Mouse (Mus musculus): ENCODE results near the gene Top1.

Top1 gene

GRCm38 (mm10) chr2:160645614-160646137, at the start of gene Top1:
Gene Top1 (plus strand): TSS chr2:160645888.
- no peak for TF ChIP-seq GATA4 (IDR thresholded peaks at IDR 0.05; ENCODE audit: insufficient replicate concordance, low read length)

GRCm38 (mm10) chr2:160597582-160598281, 48.0 kb upstream of the Top1 start:
- TF ChIP-seq GATA4 (IDR thresholded peaks at IDR 0.05; ENCODE audit: insufficient replicate concordance, low read length): no peak

- no peak for TF ChIP-seq GATA4 (IDR thresholded peaks at IDR 0.05; ENCODE audit: insufficient replicate concordance, low read length)
Measured at GRCm38 (mm10) chr2:160601805-160602204, 43.9 kb upstream of the Top1 start.

- no peak for TF ChIP-seq GATA4 (IDR thresholded peaks at IDR 0.05; ENCODE audit: insufficient replicate concordance, low read length)
Measured at GRCm38 (mm10) chr2:160603154-160603933, 42.3 kb upstream of the Top1 start.

- TF ChIP-seq GATA4 (IDR thresholded peaks at IDR 0.05; ENCODE audit: insufficient replicate concordance, low read length): no peak
Measured at GRCm38 (mm10) chr2:160610012-160610411, 35.7 kb upstream of the Top1 start.

GRCm38 (mm10) chr2:160613186-160613919, 32.3 kb upstream of the Top1 start:
- TF ChIP-seq GATA4 (IDR thresholded peaks at IDR 0.05; ENCODE audit: insufficient replicate concordance, low read length): no peak

GRCm38 (mm10) chr2:160617741-160618140, 27.9 kb upstream of the Top1 start:
- no peak for TF ChIP-seq GATA4 (IDR thresholded peaks at IDR 0.05; ENCODE audit: insufficient replicate concordance, low read length)

GRCm38 (mm10) chr2:160618619-160619220, 27.0 kb upstream of the Top1 start:
- TF ChIP-seq GATA4 (IDR thresholded peaks at IDR 0.05; ENCODE audit: insufficient replicate concordance, low read length): no peak

GRCm38 (mm10) chr2:160619300-160619699, 26.4 kb upstream of the Top1 start:
- no peak for TF ChIP-seq GATA4 (IDR thresholded peaks at IDR 0.05; ENCODE audit: insufficient replicate concordance, low read length)

- peak; percentile 86 for TF ChIP-seq GATA4 (IDR thresholded peaks at IDR 0.05; ENCODE audit: insufficient replicate concordance, low read length)
Measured at GRCm38 (mm10) chr2:160619831-160620230, 25.9 kb upstream of the Top1 start.

- TF ChIP-seq GATA4 (IDR thresholded peaks at IDR 0.05; ENCODE audit: insufficient replicate concordance, low read length): no peak
Measured at GRCm38 (mm10) chr2:160620279-160620963, 25.3 kb upstream of the Top1 start.

- TF ChIP-seq GATA4 (IDR thresholded peaks at IDR 0.05; ENCODE audit: insufficient replicate concordance, low read length): no peak
Measured at GRCm38 (mm10) chr2:160621001-160621448, 24.7 kb upstream of the Top1 start.

GRCm38 (mm10) chr2:160621661-160622211, 24.0 kb upstream of the Top1 start:
- no peak; the same call in 1 of the 2 replicates for TF ChIP-seq GATA4 (IDR thresholded peaks at IDR 0.05; ENCODE audit: insufficient replicate concordance, low read length)

- no peak for TF ChIP-seq GATA4 (IDR thresholded peaks at IDR 0.05; ENCODE audit: insufficient replicate concordance, low read length)
Measured at GRCm38 (mm10) chr2:160622646-160623045, 23.0 kb upstream of the Top1 start.

Measured in liver, adult (tissue).